Mouse (Mus musculus) forebrain, embryonic 14.5 days (tissue): ENCODE results near the gene Anxa4. TPM values are rescaled to one million over a fixed set of nuclear protein-coding genes. Genes with fewer than 3 reads are reported as not detected.

Experiments
- ATAC-seq: fragments of 200-750 bp; cut with Nextera tagmentation; 2 replicates; pipeline ENCODE4 v1.8.0; 2017; ENCODE audit warnings: mild to moderate bottlenecking, moderate library complexity
- DNase-seq: peaks from one replicate; pipeline ENCODE4 v3.0.0-alpha.2; 2015; ENCODE audit warnings: low spot score
- H3K27ac ChIP-seq: fragments of 300-500 bp; sonication (generic); 2 replicates; pipeline ENCODE4 v1.5.1; 2014; ENCODE audit warnings: low read depth, mild to moderate bottlenecking, control low read depth, low read length, moderate library complexity
- H3K27me3 ChIP-seq: fragments of 300-500 bp; sonication (generic); replicated peaks from 2 replicates; pipeline ENCODE4 v1.6.1; 2014; ENCODE audit warnings: low read length, control low read depth, mixed read lengths; ENCODE audit not compliant: control insufficient read depth, insufficient read depth
- H3K36me3 ChIP-seq: fragments of 300-500 bp; sonication (generic); 2 replicates; pipeline ENCODE4 v1.6.1; 2014; ENCODE audit warnings: low read length, control low read depth; ENCODE audit not compliant: control insufficient read depth, insufficient read depth
- H3K4me1 ChIP-seq: fragments of 300-500 bp; sonication (generic); 2 replicates; pipeline ENCODE4 v1.6.1; 2014; ENCODE audit warnings: antibody characterized with exemption, low read length, control low read depth; ENCODE audit not compliant: control insufficient read depth, insufficient read depth
- H3K4me2 ChIP-seq: fragments of 300-500 bp; sonication (generic); 2 replicates; pipeline ENCODE4 v1.6.1; 2014; ENCODE audit warnings: mild to moderate bottlenecking, control low read depth, low read length
- H3K4me3 ChIP-seq: fragments of 300-500 bp; sonication (generic); 2 replicates; pipeline ENCODE4 v1.5.1; 2014; ENCODE audit warnings: low read depth, low read length, control low read depth
- H3K9ac ChIP-seq: fragments of 300-500 bp; sonication (generic); 2 replicates; pipeline ENCODE4 v1.6.1; 2014; ENCODE audit warnings: mild to moderate bottlenecking, low read length, control low read depth, moderate library complexity
- H3K9me3 ChIP-seq: fragments of 300-500 bp; sonication (generic); replicated peaks from 2 replicates; pipeline ENCODE4 v1.6.1; 2016; ENCODE audit warnings: low read length, control low read depth, mixed read lengths; ENCODE audit not compliant: control insufficient read depth
- WGBS: fragments of 180-500 bp; shearing (Covaris S2); extraction: QIAGEN DNeasy Blood & Tissue Kit; methylation state at CpG from one replicate; pipeline ENCODE4 v1.1.7; 2014; 5-methylcytosine and 5-hydroxymethylcytosine counted together
- polyA plus RNA-seq: library from polyadenylated mRNA; unstranded; fragments of >200 nt; fragmentation: Nextera tagmentation; extraction: Ambion mirVana; gene quantifications from 2 replicates; pipeline ENCODE4 v1.2.1, GENCODE M21; 2014

Gene Anxa4
- polyA plus RNA-seq, 1 experiment from 2014 or later, result 6.5 TPM

- H3K27ac ChIP-seq, result no peak overlapping the region
These were observed 64.7 kb downstream of the Anxa4 start for GRCm38 (mm10) chr6:86728711-86729110.

GRCm38 (mm10) chr6:86721977-86722376 lies 71.4 kb downstream of the Anxa4 start:
- H3K9me3 ChIP-seq, result no peaks in the 10 kb centered on the region
- peaks cover 37% of the 10 kb centered on the region for H3K36me3 ChIP-seq
- no peak overlapping the region for H3K4me2 ChIP-seq
- no peak for ATAC-seq
- no peak overlapping the region for H3K27ac ChIP-seq
- no peak overlapping the region for H3K4me3 ChIP-seq
- no peak for DNase-seq
- H3K4me1 ChIP-seq, result no peaks in the 10 kb centered on the region
- H3K9ac ChIP-seq, result no peak overlapping the region
- no peaks in the 10 kb centered on the region for H3K27me3 ChIP-seq
- 82% methylated on average over 3 of the region's 3 CpGs for WGBS

More at GRCm38 (mm10) chr6:86728711-86729110, 64.7 kb downstream of the Anxa4 start:
- Histone ChIP-seq H3K27me3 (no peaks in the 10 kb centered on the region), H3K4me1 (peaks cover under 1% of the 10 kb centered on the region; the same call in 1 of the 2 replicates), H3K36me3 (peaks cover 13% of the 10 kb centered on the region), H3K9me3 (no peaks in the 10 kb centered on the region), H3K4me2 (no peak overlapping the region), H3K4me3 (no peak overlapping the region), H3K9ac (no peak overlapping the region)
- ATAC-seq (no peak), DNase-seq (no peak)
- 93% methylated on average over 5 of the region's 5 CpGs for WGBS

- Histone ChIP-seq H3K4me2 (no peak overlapping the region), H3K9me3 (no peaks in the 10 kb centered on the region), H3K36me3 (peaks cover 59% of the 10 kb centered on the region), H3K9ac (no peak overlapping the region), H3K4me1 (no peaks in the 10 kb centered on the region), H3K27me3 (no peaks in the 10 kb centered on the region), H3K27ac (no peak overlapping the region), H3K4me3 (no peak overlapping the region)
- 86% methylated on average over 4 of the region's 4 CpGs for WGBS
- DNase-seq (no peak), ATAC-seq (no peak)
These were observed 85.2 kb downstream of the Anxa4 start for GRCm38 (mm10) chr6:86708072-86708774.

- Histone ChIP-seq H3K4me2 (no peak overlapping the region), H3K9me3 (no peaks in the 10 kb centered on the region), H3K36me3 (peaks cover 79% of the 10 kb centered on the region), H3K27me3 (no peaks in the 10 kb centered on the region), H3K4me1 (no peaks in the 10 kb centered on the region), H3K9ac (no peak overlapping the region), H3K27ac (no peak overlapping the region), H3K4me3 (no peak overlapping the region)
- ATAC-seq (no peak), DNase-seq (no peak)
- WGBS, result 95% methylated on average over 9 of the region's 9 CpGs
These were observed 90.8 kb downstream of the Anxa4 start for GRCm38 (mm10) chr6:86702577-86702976.

GRCm38 (mm10) chr6:86697903-86698302 lies 95.5 kb downstream of the Anxa4 start:
- H3K4me1 ChIP-seq, result no peaks in the 10 kb centered on the region

GRCm38 (mm10) chr6:86696213-86696612 lies 97.2 kb downstream of the Anxa4 start:
- no peak overlapping the region for H3K4me2 ChIP-seq
- H3K4me1 ChIP-seq, result no peaks in the 10 kb centered on the region
- 88% methylated on average over 10 of the region's 10 CpGs for WGBS
- H3K9ac ChIP-seq, result no peak overlapping the region
- H3K27ac ChIP-seq, result no peak overlapping the region
- no peaks in the 10 kb centered on the region for H3K9me3 ChIP-seq
- no peak overlapping the region for H3K4me3 ChIP-seq
- ATAC-seq (no peak), DNase-seq (no peak)
- peaks cover 77% of the 10 kb centered on the region for H3K36me3 ChIP-seq
- no peaks in the 10 kb centered on the region for H3K27me3 ChIP-seq

More at GRCm38 (mm10) chr6:86697903-86698302, 95.5 kb downstream of the Anxa4 start:
- WGBS, result 92% methylated on average over 6 of the region's 6 CpGs
- Histone ChIP-seq H3K4me2 (no peak overlapping the region), H3K36me3 (peaks cover 81% of the 10 kb centered on the region), H3K9me3 (no peaks in the 10 kb centered on the region), H3K4me3 (no peak overlapping the region), H3K27me3 (no peaks in the 10 kb centered on the region), H3K9ac (no peak overlapping the region), H3K27ac (no peak overlapping the region)
- no peak for DNase-seq
- no peak for ATAC-seq

- Histone ChIP-seq H3K9me3 (no peaks in the 10 kb centered on the region), H3K36me3 (peaks cover 76% of the 10 kb centered on the region), H3K4me1 (no peaks in the 10 kb centered on the region), H3K27ac (no peak overlapping the region), H3K9ac (no peak overlapping the region), H3K4me2 (no peak overlapping the region), H3K27me3 (no peaks in the 10 kb centered on the region), H3K4me3 (no peak overlapping the region)
- ATAC-seq (no peak), DNase-seq (peak; percentile 54)
These were observed 98.9 kb downstream of the Anxa4 start for GRCm38 (mm10) chr6:86694465-86694864.

- no peaks in the 10 kb centered on the region for H3K27me3 ChIP-seq
- H3K4me3 ChIP-seq, result no peak overlapping the region
- ATAC-seq (no peak), DNase-seq (no peak)
- no peak overlapping the region for H3K9ac ChIP-seq
- no peak overlapping the region for H3K4me2 ChIP-seq
- no peaks in the 10 kb centered on the region for H3K4me1 ChIP-seq
- 93% methylated on average over 3 of the region's 3 CpGs for WGBS
- H3K36me3 ChIP-seq, result peaks cover 40% of the 10 kb centered on the region
- no peaks in the 10 kb centered on the region for H3K9me3 ChIP-seq
- H3K27ac ChIP-seq, result no peak overlapping the region
These were observed 103.7 kb downstream of the Anxa4 start for GRCm38 (mm10) chr6:86689671-86690070.

- DNase-seq, result no peak
- 57% methylated on average over 1 of the region's 1 CpGs for WGBS
- Histone ChIP-seq H3K4me2 (no peak overlapping the region), H3K9me3 (no peaks in the 10 kb centered on the region), H3K27me3 (no peaks in the 10 kb centered on the region), H3K9ac (no peak overlapping the region), H3K36me3 (peaks cover 37% of the 10 kb centered on the region), H3K4me1 (peaks cover 4% of the 10 kb centered on the region), H3K27ac (no peak overlapping the region), H3K4me3 (no peak overlapping the region)
- ATAC-seq, result no peak
These were observed 106.4 kb downstream of the Anxa4 start for GRCm38 (mm10) chr6:86686971-86687370.
